Mouse (Mus musculus) natural killer cell, adult 2 months (primary cell): ENCODE results near the gene Gm10644.
A peak's percentile ranks its signal among the peaks of the same experiment; 100 is the strongest.

ENCODE experiments used
- DNase-seq, 2 experiments: peaks; one replicate each; pipeline ENCODE4 v3.0.0; 2022; ENCODE audit warnings: low spot score in 2 of 2

Gm10644 gene

GRCm38 (mm10) chr8:83898456-83898855 lies 56.5 kb downstream of the Gm10644 start:
- DNase-seq: no peak

GRCm38 (mm10) chr8:83897211-83897610 lies 57.8 kb downstream of the Gm10644 start:
- DNase-seq: peak in 1 of 2 experiments; percentile 32

- DNase-seq: no peak
Measured at GRCm38 (mm10) chr8:83896461-83896860, 58.5 kb downstream of the Gm10644 start.

GRCm38 (mm10) chr8:83895894-83896293 lies 59.1 kb downstream of the Gm10644 start:
- DNase-seq: peak; percentile 49 to 62

- peak; percentile 71 to 81 for DNase-seq
Measured at GRCm38 (mm10) chr8:83893915-83894314, 61.1 kb downstream of the Gm10644 start.

- DNase-seq: no peak
Measured at GRCm38 (mm10) chr8:83892061-83892460, 62.9 kb downstream of the Gm10644 start.

GRCm38 (mm10) chr8:83888409-83888808 lies 66.6 kb downstream of the Gm10644 start:
- no peak for DNase-seq
